Mouse (Mus musculus): ENCODE data around the gene Cbarp. TPM values are rescaled to one million over a fixed set of nuclear protein-coding genes. Genes with fewer than 3 reads are reported as not detected.

Gene Cbarp
- polyA plus RNA-seq, 1 experiment from 2014 or later: 2.6 TPM

DNA sequence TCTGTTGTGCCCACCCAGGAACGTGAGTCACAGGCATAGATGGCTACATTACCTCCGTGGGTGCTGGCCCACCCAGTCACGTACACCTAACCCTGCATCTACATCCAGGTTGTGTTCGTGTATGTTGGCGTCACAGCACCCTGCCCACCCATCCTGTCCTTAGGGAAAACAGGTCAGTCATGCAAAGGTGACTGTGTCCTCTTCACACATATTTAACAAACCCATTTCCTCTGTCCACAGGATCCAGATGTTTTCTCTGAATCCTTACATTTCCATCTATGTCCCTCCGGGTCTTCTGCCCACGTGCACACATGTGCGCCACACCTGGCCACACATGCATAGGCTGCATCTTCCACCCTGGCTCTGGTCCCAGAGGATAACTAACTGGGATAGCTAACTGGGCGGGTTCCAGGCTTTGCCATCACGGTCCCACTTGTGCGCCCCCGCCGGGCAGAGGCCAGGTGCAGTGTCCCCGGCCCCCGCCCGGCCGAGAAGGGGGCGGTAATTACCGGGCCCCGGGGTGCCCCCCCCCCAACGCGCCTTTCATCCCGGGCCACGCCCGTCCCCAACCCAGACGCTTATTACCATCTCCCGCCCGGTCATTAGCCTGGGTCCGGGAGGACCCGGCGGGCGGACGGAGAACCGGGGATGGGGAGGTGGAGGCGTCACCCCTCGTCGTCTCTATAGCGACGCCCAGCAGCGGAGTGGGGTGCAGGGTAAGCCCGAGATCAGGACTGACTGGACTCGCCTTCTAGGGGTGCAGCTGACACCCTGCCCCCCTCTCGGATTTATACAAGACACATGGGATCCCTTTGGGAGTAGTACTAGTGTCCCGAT is 23.7 kb upstream of the Cbarp start:
- Histone ChIP-seq H3K9me3 (ENCODE audit: control insufficient read depth, low read length) (no peaks in the 10 kb centered on the region), H3K4me2 (ENCODE audit: low read length) (peak overlapping the region; percentile 98), H3K36me3 (ENCODE audit: control insufficient read depth, insufficient read depth, low read length) (peaks cover 2% of the 10 kb centered on the region; the same call in 1 of the 2 replicates), H3K9ac (ENCODE audit: low read length) (peak overlapping the region; percentile 72), H3K4me1 (ENCODE audit: control insufficient read depth in 2 of 2, insufficient read depth in 2 of 2, low read length in 2 of 2) (peaks cover 48 to 78% of the 10 kb centered on the region in 2 experiments), H3K4me3 (ENCODE audit: control insufficient read depth in 1 of 2, insufficient read depth in 1 of 2, low read depth in 1 of 2, low read length in 2 of 2) (peak overlapping the region; percentile 45 to 48), H3K27ac (replicated peaks in 1 of 2; ENCODE audit: control insufficient read depth in 1 of 2, insufficient read depth in 1 of 2, low read depth in 2 of 2, low read length in 2 of 2) (peak overlapping the region; percentile 75 to 100), H3K27me3 (ENCODE audit: control insufficient read depth, insufficient read depth, low read length) (no peaks in the 10 kb centered on the region)
- no peak for ATAC-seq (ENCODE audit: insufficient number of reproducible peaks, insufficient read depth, low FRiP score, low read depth)
- WGBS: 7% methylated on average over 44 of the region's 44 CpGs

DNA sequence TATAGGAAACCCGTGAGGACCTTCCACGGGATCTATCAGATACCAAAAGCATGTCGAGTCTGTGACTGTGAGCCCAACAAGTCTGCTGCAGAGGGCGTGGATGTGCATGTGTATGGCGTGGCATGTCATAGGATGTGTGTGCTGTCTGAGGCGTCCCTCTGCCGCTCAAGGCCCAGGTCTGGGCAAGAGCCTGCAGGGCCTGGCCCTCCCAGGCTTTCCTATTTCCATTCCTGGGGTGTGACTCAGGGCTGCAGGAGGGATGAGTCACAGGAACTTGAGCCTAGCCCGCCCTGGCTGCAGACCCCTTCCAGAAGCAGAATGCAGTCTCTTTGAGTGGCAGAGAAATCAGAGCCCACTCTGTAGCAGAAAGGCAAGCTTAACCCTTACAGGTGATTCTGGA is 23.1 kb upstream of the Cbarp start:
- Histone ChIP-seq H3K27ac (replicated peaks in 1 of 2; ENCODE audit: control insufficient read depth in 1 of 2, insufficient read depth in 1 of 2, low read depth in 2 of 2, low read length in 2 of 2) (peak overlapping the region; percentile 24 to 100), H3K36me3 (ENCODE audit: control insufficient read depth, insufficient read depth, low read length) (no peaks in the 10 kb centered on the region), H3K9ac (ENCODE audit: low read length) (0 out of 2 replicates have a peak overlapping the region, but pooled peaks have one; percentile 72), H3K4me3 (ENCODE audit: control insufficient read depth in 1 of 2, insufficient read depth in 1 of 2, low read depth in 1 of 2, low read length in 2 of 2) (no peak overlapping the region), H3K4me1 (ENCODE audit: control insufficient read depth in 2 of 2, insufficient read depth in 2 of 2, low read length in 2 of 2) (peaks cover 55 to 78% of the 10 kb centered on the region in 2 experiments), H3K9me3 (ENCODE audit: control insufficient read depth, low read length) (no peaks in the 10 kb centered on the region), H3K4me2 (ENCODE audit: low read length) (peak overlapping the region; percentile 98), H3K27me3 (ENCODE audit: control insufficient read depth, insufficient read depth, low read length) (no peaks in the 10 kb centered on the region)
- WGBS: 34% methylated on average over 8 of the region's 8 CpGs
- no peak for ATAC-seq (ENCODE audit: insufficient number of reproducible peaks, insufficient read depth, low FRiP score, low read depth)

DNA sequence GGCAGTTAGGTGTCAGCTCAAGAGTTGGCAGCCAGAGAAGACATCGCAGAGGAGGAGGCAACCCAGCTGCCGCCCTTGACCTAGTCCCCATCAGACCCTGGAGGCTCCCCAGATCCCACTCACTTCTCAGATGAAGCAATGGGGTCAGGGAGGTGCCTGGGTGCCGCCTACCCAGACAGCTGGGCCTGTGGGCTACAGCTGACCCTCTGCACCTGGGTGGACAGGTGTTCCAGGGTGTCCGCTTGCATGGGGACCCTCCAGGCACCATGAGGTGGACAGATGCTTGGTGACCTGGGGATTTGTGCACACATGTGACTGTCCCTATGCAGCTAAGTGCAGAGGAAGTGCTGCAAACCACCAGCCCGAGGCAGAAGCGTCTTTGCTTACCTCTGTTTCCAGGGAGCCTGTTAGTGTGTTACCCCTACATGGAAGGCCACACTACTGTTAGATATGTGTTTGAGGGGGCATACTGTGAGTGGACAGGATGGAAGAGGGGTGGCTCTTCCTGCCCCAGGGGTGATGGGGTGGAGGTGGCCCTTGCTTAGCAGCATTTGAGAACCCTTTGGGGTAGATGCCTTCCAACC is 22.2 kb upstream of the Cbarp start:
- Histone ChIP-seq H3K27me3 (ENCODE audit: control insufficient read depth, insufficient read depth, low read length) (no peaks in the 10 kb centered on the region), H3K4me2 (ENCODE audit: low read length) (no peak overlapping the region), H3K4me1 (ENCODE audit: control insufficient read depth in 2 of 2, insufficient read depth in 2 of 2, low read length in 2 of 2) (peaks cover 59 to 84% of the 10 kb centered on the region in 2 experiments), H3K4me3 (ENCODE audit: control insufficient read depth in 1 of 2, insufficient read depth in 1 of 2, low read depth in 1 of 2, low read length in 2 of 2) (no peak overlapping the region), H3K36me3 (ENCODE audit: control insufficient read depth, insufficient read depth, low read length) (no peaks in the 10 kb centered on the region), H3K9me3 (ENCODE audit: control insufficient read depth, low read length) (no peaks in the 10 kb centered on the region), H3K9ac (ENCODE audit: low read length) (peak overlapping the region; percentile 76; the same call in 1 of the 2 replicates), H3K27ac (replicated peaks in 1 of 2; ENCODE audit: control insufficient read depth in 1 of 2, insufficient read depth in 1 of 2, low read depth in 2 of 2, low read length in 2 of 2) (peak overlapping the region in 1 of 2 experiments; percentile 99; a peak in 2 of 4 replicates)
- ATAC-seq (ENCODE audit: insufficient number of reproducible peaks, insufficient read depth, low FRiP score, low read depth): no peak
- WGBS: 74% methylated on average over 6 of the region's 6 CpGs

DNA sequence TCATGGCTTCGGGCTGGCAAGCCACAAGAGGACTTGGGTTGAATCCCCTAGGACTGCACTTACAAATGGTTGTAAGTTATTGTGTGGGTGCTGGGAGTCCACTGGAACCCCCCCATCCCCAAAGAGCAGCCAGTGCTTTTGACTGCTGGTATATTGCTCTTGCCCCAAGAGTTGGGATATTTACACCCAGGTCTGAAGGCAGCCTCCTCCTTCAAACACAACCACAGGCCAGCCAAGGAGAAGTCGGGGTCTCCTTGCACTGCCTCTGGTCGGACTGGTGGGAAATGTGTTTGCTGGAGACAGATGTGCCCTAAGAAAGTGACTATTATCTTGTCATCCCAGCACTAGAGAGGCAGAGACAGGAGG is 21.6 kb upstream of the Cbarp start:
- H3K4me2 ChIP-seq (ENCODE audit: low read length): peak overlapping the region; percentile 82
- no peaks in the 10 kb centered on the region for H3K9me3 ChIP-seq (ENCODE audit: control insufficient read depth, low read length)
- WGBS: 79% methylated on average over 3 of the region's 3 CpGs
- H3K36me3 ChIP-seq (ENCODE audit: control insufficient read depth, insufficient read depth, low read length): peaks cover 5% of the 10 kb centered on the region
- H3K9ac ChIP-seq (ENCODE audit: low read length): peak overlapping the region; percentile 76; the same call in 1 of the 2 replicates
- no peaks in the 10 kb centered on the region for H3K27me3 ChIP-seq (ENCODE audit: control insufficient read depth, insufficient read depth, low read length)
- H3K4me3 ChIP-seq (ENCODE audit: control insufficient read depth in 1 of 2, insufficient read depth in 1 of 2, low read depth in 1 of 2, low read length in 2 of 2): no peak overlapping the region
- H3K4me1 ChIP-seq (ENCODE audit: control insufficient read depth in 2 of 2, insufficient read depth in 2 of 2, low read length in 2 of 2): peaks cover 61 to 90% of the 10 kb centered on the region in 2 experiments
- peak overlapping the region; percentile 81 to 99 for H3K27ac ChIP-seq (replicated peaks in 1 of 2; ENCODE audit: control insufficient read depth in 1 of 2, insufficient read depth in 1 of 2, low read depth in 2 of 2, low read length in 2 of 2)
- no peak for ATAC-seq (ENCODE audit: insufficient number of reproducible peaks, insufficient read depth, low FRiP score, low read depth)

DNA sequence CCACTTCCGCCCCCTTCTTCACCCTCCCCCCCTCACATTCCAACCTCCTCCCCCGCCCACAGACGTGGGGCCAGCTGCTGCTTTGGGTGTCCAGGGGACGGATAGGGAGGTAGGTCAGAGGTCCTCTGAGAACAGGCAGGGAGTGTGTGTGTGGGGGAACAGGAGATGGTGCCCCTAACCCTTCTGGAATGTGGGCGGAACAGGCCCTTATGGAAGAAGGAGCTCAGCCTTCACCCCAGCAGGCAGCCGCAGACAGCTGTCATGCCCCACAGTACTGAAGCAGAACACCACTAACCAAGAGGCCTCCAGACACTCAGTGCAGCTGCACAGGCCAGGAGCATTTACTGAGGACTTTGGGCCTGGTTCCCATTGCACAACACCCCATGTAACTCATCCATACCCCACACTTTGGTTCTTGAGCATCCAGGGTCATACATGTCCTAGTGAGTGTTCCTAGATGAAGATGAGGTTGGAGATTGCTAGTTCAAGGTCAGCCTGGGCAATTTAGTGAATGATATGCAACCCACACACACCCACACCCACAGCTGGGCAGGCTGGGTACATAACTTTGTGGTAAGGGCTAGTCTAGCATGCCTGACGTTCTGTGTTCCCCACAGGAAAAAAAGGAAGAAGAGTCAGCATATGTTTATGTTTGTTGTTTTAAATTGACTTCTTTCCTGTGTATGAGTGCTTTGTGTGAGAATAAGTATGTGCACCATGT is 21.0 kb upstream of the Cbarp start:
- Histone ChIP-seq H3K4me2 (ENCODE audit: low read length) (peak overlapping the region; percentile 82), H3K27me3 (ENCODE audit: control insufficient read depth, insufficient read depth, low read length) (no peaks in the 10 kb centered on the region), H3K27ac (replicated peaks in 1 of 2; ENCODE audit: control insufficient read depth in 1 of 2, insufficient read depth in 1 of 2, low read depth in 2 of 2, low read length in 2 of 2) (peak overlapping the region; percentile 81 to 99), H3K4me3 (ENCODE audit: control insufficient read depth in 1 of 2, insufficient read depth in 1 of 2, low read depth in 1 of 2, low read length in 2 of 2) (peak overlapping the region in 1 of 2 experiments; percentile 43; a peak in 2 of 4 replicates), H3K9me3 (ENCODE audit: control insufficient read depth, low read length) (no peaks in the 10 kb centered on the region), H3K4me1 (ENCODE audit: control insufficient read depth in 2 of 2, insufficient read depth in 2 of 2, low read length in 2 of 2) (peaks cover 62 to 90% of the 10 kb centered on the region in 2 experiments), H3K36me3 (ENCODE audit: control insufficient read depth, insufficient read depth, low read length) (peaks cover 10% of the 10 kb centered on the region), H3K9ac (ENCODE audit: low read length) (peak overlapping the region; percentile 76)
- ATAC-seq (ENCODE audit: insufficient number of reproducible peaks, insufficient read depth, low FRiP score, low read depth): no peak
- WGBS: 12% methylated on average over 7 of the region's 7 CpGs

DNA sequence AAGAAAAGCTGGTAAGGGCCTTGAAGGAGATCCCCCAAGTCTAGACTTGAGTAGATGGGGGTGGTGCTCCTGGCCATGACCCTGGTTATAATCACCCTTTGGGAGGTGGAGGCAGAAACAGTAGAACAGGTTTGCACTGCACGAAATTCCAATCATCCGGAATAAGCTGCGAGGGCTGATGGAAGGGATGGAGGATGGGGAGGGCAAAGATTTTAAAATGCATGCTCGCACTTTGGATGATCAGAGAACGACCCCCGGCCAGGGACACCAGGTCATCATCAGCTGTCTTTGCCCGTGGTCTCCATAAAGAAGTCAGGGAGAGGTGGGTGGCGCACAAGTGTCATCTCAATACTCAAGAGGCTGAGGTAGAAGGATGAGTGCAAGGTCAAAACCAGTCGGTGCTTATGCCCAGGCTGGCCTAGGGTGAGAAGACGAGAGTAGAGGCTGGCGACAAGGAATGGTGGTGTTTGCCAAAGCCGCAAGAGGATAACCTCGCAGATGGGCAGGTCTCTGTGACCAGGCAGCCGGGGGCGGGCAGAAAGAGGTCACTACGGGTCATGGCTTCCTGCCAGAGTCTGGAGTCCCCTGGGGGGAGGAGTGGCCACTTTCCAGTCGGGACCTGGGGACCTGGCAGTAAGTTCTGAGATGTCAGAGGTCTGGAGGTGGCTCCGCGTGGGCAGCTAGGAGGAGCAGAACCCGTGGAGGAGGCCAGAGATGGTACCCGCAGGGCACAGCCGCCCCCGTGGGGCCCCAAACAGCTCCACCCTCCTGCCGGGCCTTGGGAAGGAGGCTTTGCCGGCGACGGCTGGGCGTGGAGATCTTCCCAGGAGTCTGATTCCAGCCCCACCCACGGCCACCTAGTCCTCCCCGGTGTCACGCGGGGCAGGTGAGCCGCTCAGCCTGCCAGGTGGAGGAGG is 20.1 kb upstream of the Cbarp start:
- Histone ChIP-seq H3K4me1 (ENCODE audit: control insufficient read depth in 2 of 2, insufficient read depth in 2 of 2, low read length in 2 of 2) (peaks cover 60 to 90% of the 10 kb centered on the region in 2 experiments), H3K4me2 (ENCODE audit: low read length) (peak overlapping the region; percentile 82), H3K27me3 (ENCODE audit: control insufficient read depth, insufficient read depth, low read length) (no peaks in the 10 kb centered on the region), H3K9ac (ENCODE audit: low read length) (peak overlapping the region; percentile 76), H3K9me3 (ENCODE audit: control insufficient read depth, low read length) (no peaks in the 10 kb centered on the region), H3K36me3 (ENCODE audit: control insufficient read depth, insufficient read depth, low read length) (peaks cover 20% of the 10 kb centered on the region), H3K27ac (replicated peaks in 1 of 2; ENCODE audit: control insufficient read depth in 1 of 2, insufficient read depth in 1 of 2, low read depth in 2 of 2, low read length in 2 of 2) (peak overlapping the region; percentile 94 to 99), H3K4me3 (ENCODE audit: control insufficient read depth in 1 of 2, insufficient read depth in 1 of 2, low read depth in 1 of 2, low read length in 2 of 2) (peak overlapping the region; percentile 38 to 43)
- WGBS: under 1% methylated on average over 33 of the region's 33 CpGs
- no peak for ATAC-seq (ENCODE audit: insufficient number of reproducible peaks, insufficient read depth, low FRiP score, low read depth)
